ENCODE assay signal across 22 mouse cellular contexts in genomic region chr16:37831041-37831440, GRCm38 (mm10). TPM values are rescaled to one million over a fixed set of nuclear protein-coding genes. Genes with fewer than 3 reads are reported as not detected.
DNase-seq lines count a peak whose midpoint lies in the region; ATAC-seq and TF ChIP-seq lines count a peak whose summit lies in the region.
"Had no signal": no experiment of that assay in that cellular context is flagged by ENCODE, and none has a peak within 500 bp of the region (broad histone marks: within the 10 kb centered on the region; RNA-seq: fewer than 3 reads in every experiment).

No protein-coding gene starts in this region.

- 82% methylated on average over 7 of the region's 7 CpGs for WGBS in heart, embryonic 12.5 days
- WGBS in heart, embryonic 10.5 days, result 80% methylated on average over 7 of the region's 7 CpGs
- 84% methylated on average over 7 of the region's 7 CpGs for WGBS in midbrain, embryonic 11.5 days
- 79% methylated on average over 7 of the region's 7 CpGs for WGBS in midbrain, postnatal 0 days

- peak; percentile 95 for DNase-seq in heart, adult 11 months
- DNase-seq in heart, embryonic 10.5 days (ENCODE audit: low spot score), result peak; percentile 39
- DNase-seq in heart, postnatal 14 days, result no peak
- DNase-seq in kidney, postnatal 14 days, result peak; percentile 50
- no peak for DNase-seq in kidney, postnatal 4 days
- peak; percentile 28 for DNase-seq in midbrain, embryonic 11.5 days (ENCODE audit: low spot score, missing footprints)
- no peak for DNase-seq in midbrain, postnatal 0 days (ENCODE audit: low spot score)
- DNase-seq: adrenal gland, postnatal 10 days; cerebellum, adult 11 months; cerebellum, adult 8-10 months; cerebellum, postnatal 14 days; embryo, embryonic 11 days had no signal

- peaks cover 93% of the 10 kb centered on the region for H3K36me3 ChIP-seq in heart, embryonic 12.5 days
- H3K36me3 ChIP-seq in heart, embryonic 10.5 days, result peaks cover 93% of the 10 kb centered on the region
- peaks cover 21% of the 10 kb centered on the region for H3K36me3 ChIP-seq in midbrain, embryonic 11.5 days (ENCODE audit: control insufficient read depth, insufficient read depth, low read length)
- peaks cover 9% of the 10 kb centered on the region for H3K36me3 ChIP-seq in midbrain, postnatal 0 days (ENCODE audit: insufficient read depth, low read length)

- intact Hi-C loops in heart, postnatal 14 days (cut with DNase I), result no loop called here

- no peak overlapping the region for H3K9ac ChIP-seq in heart, embryonic 12.5 days
- H3K9ac ChIP-seq in midbrain, embryonic 11.5 days (ENCODE audit: low read length), result no peak overlapping the region
- no peak overlapping the region for H3K9ac ChIP-seq in midbrain, postnatal 0 days (replicated peaks; ENCODE audit: low read length, poor library complexity, severe bottlenecking)
- H3K9ac ChIP-seq: embryonic facial prominence, embryonic 15.5 days; hindbrain, embryonic 14.5 days had no signal

- ATAC-seq in heart, embryonic 12.5 days (ENCODE audit: insufficient number of reproducible peaks, low FRiP score), result no peak
- ATAC-seq in midbrain, embryonic 11.5 days (ENCODE audit: low FRiP score), result no peak
- no peak for ATAC-seq in midbrain, postnatal 0 days (ENCODE audit: low FRiP score)
- ATAC-seq: forebrain, embryonic 14.5 days had no signal

- H3K27ac ChIP-seq in heart, embryonic 12.5 days (ENCODE audit: poor library complexity, severe bottlenecking), result no peak overlapping the region
- H3K27ac ChIP-seq in heart, embryonic 10.5 days, result no peak overlapping the region
- H3K27ac ChIP-seq in midbrain, embryonic 11.5 days (ENCODE audit: low read depth, low read length), result no peak overlapping the region
- H3K27ac ChIP-seq in midbrain, postnatal 0 days (ENCODE audit: low read depth, low read length), result no peak overlapping the region
- H3K27ac ChIP-seq: embryonic facial prominence, embryonic 15.5 days; forebrain, embryonic 10.5 days; hindbrain, embryonic 10.5 days; hindbrain, embryonic 14.5 days had no signal

- no peaks in the 10 kb centered on the region for H3K4me1 ChIP-seq in heart, embryonic 12.5 days (replicated peaks)
- H3K4me1 ChIP-seq in heart, embryonic 10.5 days, result no peaks in the 10 kb centered on the region
- H3K4me1 ChIP-seq in midbrain, embryonic 11.5 days (ENCODE audit: control insufficient read depth, insufficient read depth, low read length), result no peaks in the 10 kb centered on the region
- no peaks in the 10 kb centered on the region for H3K4me1 ChIP-seq in midbrain, postnatal 0 days (ENCODE audit: insufficient read depth, low read length)
- H3K4me1 ChIP-seq: embryonic facial prominence, embryonic 15.5 days; forebrain, embryonic 10.5 days; hindbrain, embryonic 10.5 days had no signal

- H3K4me3 ChIP-seq in heart, embryonic 12.5 days, result no peak overlapping the region
- H3K4me3 ChIP-seq in heart, embryonic 10.5 days, result no peak overlapping the region
- H3K4me3 ChIP-seq in midbrain, embryonic 11.5 days (ENCODE audit: low read depth, low read length), result no peak overlapping the region
- no peak overlapping the region for H3K4me3 ChIP-seq in midbrain, postnatal 0 days (ENCODE audit: low read depth, low read length)
- H3K4me3 ChIP-seq: embryonic facial prominence, embryonic 15.5 days; erythroblast, embryonic 14.5 days; forebrain, embryonic 10.5 days; hindbrain, embryonic 10.5 days had no signal

- H3K27me3 ChIP-seq in heart, embryonic 12.5 days (replicated peaks), result no peaks in the 10 kb centered on the region
- H3K27me3 ChIP-seq in heart, embryonic 10.5 days (ENCODE audit: insufficient read depth, poor library complexity, severe bottlenecking), result no peaks in the 10 kb centered on the region
- no peaks in the 10 kb centered on the region for H3K27me3 ChIP-seq in midbrain, embryonic 11.5 days (ENCODE audit: control insufficient read depth, insufficient read depth, low read length)
- H3K27me3 ChIP-seq in midbrain, postnatal 0 days (ENCODE audit: insufficient read depth, low read length), result no peaks in the 10 kb centered on the region
- H3K27me3 ChIP-seq: embryonic facial prominence, embryonic 15.5 days had no signal

- H3K9me3 ChIP-seq in heart, embryonic 12.5 days (replicated peaks), result no peaks in the 10 kb centered on the region
- no peaks in the 10 kb centered on the region for H3K9me3 ChIP-seq in heart, embryonic 10.5 days
- no peaks in the 10 kb centered on the region for H3K9me3 ChIP-seq in midbrain, embryonic 11.5 days (ENCODE audit: control insufficient read depth, low read length)
- no peaks in the 10 kb centered on the region for H3K9me3 ChIP-seq in midbrain, postnatal 0 days (ENCODE audit: low read length)
- H3K9me3 ChIP-seq: embryonic facial prominence, embryonic 15.5 days; forebrain, embryonic 10.5 days; hindbrain, embryonic 10.5 days had no signal

- no peak overlapping the region for H3K4me2 ChIP-seq in heart, embryonic 12.5 days
- H3K4me2 ChIP-seq in midbrain, embryonic 11.5 days, result no peak overlapping the region
- no peak overlapping the region for H3K4me2 ChIP-seq in midbrain, postnatal 0 days (ENCODE audit: low read depth, low read length, poor library complexity, severe bottlenecking)
- H3K4me2 ChIP-seq: embryonic facial prominence, embryonic 15.5 days; hindbrain, embryonic 14.5 days had no signal

- no peak for TF ChIP-seq CTCF in midbrain, postnatal 0 days (IDR thresholded peaks at IDR 0.05)

RNA-seq across cellular contexts. Expression of gene Gm36028, which starts 29.9 kb away (rescaled TPM):
- polyA plus RNA-seq in heart, embryonic 12.5 days (2016; fragmentation: Nextera tagmentation; extraction: Ambion mirVana), result 0.51 and 0.89 TPM in 2 replicates
- 0.88 and 1.0 TPM in 2 replicates for polyA plus RNA-seq in heart, embryonic 10.5 days (2016; fragmentation: Nextera tagmentation; extraction: Ambion mirVana)
- total RNA-seq in heart, postnatal 14 days (2021), result under 1 TPM; 0.37 to 0.43 TPM
- 0.12 and 0.15 TPM in 2 replicates for polyA plus RNA-seq in midbrain, embryonic 11.5 days (2014; fragmentation: Nextera tagmentation; extraction: Ambion mirVana)
- not detected in 2 replicates for total RNA-seq in midbrain, postnatal 0 days (2014; rRNA removed)
- 0.19 TPM in 1 of 2 replicates, not detected in the other for polyA plus RNA-seq in midbrain, postnatal 0 days (2015; fragmentation: Nextera tagmentation; extraction: Ambion mirVana)
- total RNA-seq: gastrocnemius, adult 8-10 months; gastrocnemius, postnatal 4 days; MEL had no signal
- polyA plus RNA-seq: erythroblast, embryonic 14.5 days; hindbrain, embryonic 14.5 days had no signal

RNA-seq across cellular contexts. Expression of gene Lrrc58, which starts 37.1 kb away (rescaled TPM):
- 53.6 and 56.5 TPM in 2 replicates for polyA plus RNA-seq in heart, embryonic 12.5 days (2016; fragmentation: Nextera tagmentation; extraction: Ambion mirVana)
- polyA plus RNA-seq in heart, embryonic 10.5 days (2016; fragmentation: Nextera tagmentation; extraction: Ambion mirVana), result 42.8 and 48.3 TPM in 2 replicates
- total RNA-seq in heart, postnatal 14 days (2021), result 10 to 100 TPM; 85.6 to 85.7 TPM
- polyA plus RNA-seq in midbrain, embryonic 11.5 days (2014; fragmentation: Nextera tagmentation; extraction: Ambion mirVana), result 49.8 and 53.1 TPM in 2 replicates
- 88.2 and 106 TPM in 2 replicates for total RNA-seq in midbrain, postnatal 0 days (2014; rRNA removed)
- polyA plus RNA-seq in midbrain, postnatal 0 days (2015; fragmentation: Nextera tagmentation; extraction: Ambion mirVana), result 40.7 and 46.1 TPM in 2 replicates

RNA-seq across cellular contexts. Expression of gene Fstl1, which starts 54.4 kb away (rescaled TPM):
- 558 and 559 TPM in 2 replicates for polyA plus RNA-seq in heart, embryonic 12.5 days (2016; fragmentation: Nextera tagmentation; extraction: Ambion mirVana)
- polyA plus RNA-seq in heart, embryonic 10.5 days (2016; fragmentation: Nextera tagmentation; extraction: Ambion mirVana), result 312 and 372 TPM in 2 replicates
- 100 to 1,000 TPM; 221 to 228 TPM for total RNA-seq in heart, postnatal 14 days (2021)
- polyA plus RNA-seq in midbrain, embryonic 11.5 days (2014; fragmentation: Nextera tagmentation; extraction: Ambion mirVana), result 199 and 211 TPM in 2 replicates
- 51.6 and 72.1 TPM in 2 replicates for total RNA-seq in midbrain, postnatal 0 days (2014; rRNA removed)
- 56.3 and 58.8 TPM in 2 replicates for polyA plus RNA-seq in midbrain, postnatal 0 days (2015; fragmentation: Nextera tagmentation; extraction: Ambion mirVana)

Comparison
In these comparisons a context has a peak if more than half of its experiments do, and no peak if none do; other contexts are left out.
1. DNase-seq: peak in heart, adult 11 months (single experiment), heart, embryonic 10.5 days (single experiment), kidney, postnatal 14 days (single experiment) and midbrain, embryonic 11.5 days (single experiment); none in heart, postnatal 14 days (0 of 2), kidney, postnatal 4 days (0 of 2) and midbrain, postnatal 0 days (single experiment).